Mouse (Mus musculus) hematopoietic stem cell, adult 5-6 weeks (primary cell): ENCODE measurements around the gene Kif1a. TPM values are rescaled to one million over a fixed set of nuclear protein-coding genes. Genes with fewer than 3 reads are reported as not detected.

Experiments used
- ATAC-seq, 2 experiments: fragments of 125-278 bp in 1 of 2; replicated peaks in 1 of 2; 2 replicates each; pipeline ENCODE4 v1.8.0; 2016 to 2017; ENCODE audit warnings: inconsistent platforms in 2 of 2, mild to moderate bottlenecking in 2 of 2, moderate number of reproducible peaks in 2 of 2, low read depth in 1 of 2, moderate TSS enrichment in 1 of 2; ENCODE audit not compliant: low FRiP score in 2 of 2, poor library complexity in 2 of 2, severe bottlenecking in 2 of 2, insufficient read depth in 1 of 2, low TSS enrichment in 1 of 2
- total RNA-seq: library from RNA; stranded (forward); fragments of 172-1452, 232-1000 nt; gene quantifications from 2 replicates; pipeline ENCODE4 v1.2.3, GENCODE M21; 2017

Gene Kif1a
- total RNA-seq, 1 experiment from 2014 or later: not detected

GRCm38 (mm10) chr1:93102700-93103099, 949 bp upstream of the Kif1a start:
- ATAC-seq: no peak

GRCm38 (mm10) chr1:93100576-93101491, 917 bp downstream of the Kif1a start:
- no peak for ATAC-seq

- ATAC-seq: no peak
Observed at GRCm38 (mm10) chr1:93100243-93100575, 1.5 kb downstream of the Kif1a start.

DNA sequence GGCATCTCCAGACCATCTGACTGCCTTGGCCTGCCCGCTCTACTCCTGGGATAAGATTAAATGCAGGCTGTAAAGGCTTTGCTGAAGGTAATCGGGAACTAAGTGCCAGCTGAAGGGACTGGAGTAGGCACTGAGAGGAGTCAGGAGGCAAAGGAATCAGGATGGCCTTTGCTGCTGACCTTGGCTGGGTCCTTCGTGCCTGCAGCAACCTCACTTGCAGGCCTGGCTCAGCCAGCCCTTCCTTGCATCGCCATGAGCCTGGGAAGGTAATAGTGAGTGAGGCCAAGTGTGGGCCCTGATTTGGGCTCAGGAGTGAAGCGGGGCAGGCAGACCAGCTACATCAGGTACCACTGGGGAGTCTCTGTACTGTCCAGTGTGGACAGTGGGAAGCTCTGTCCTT, 2.8 kb downstream of the Kif1a start:
- no peak for ATAC-seq

- no peak for ATAC-seq
Observed at GRCm38 (mm10) chr1:93092582-93092981, 9.2 kb downstream of the Kif1a start.

DNA sequence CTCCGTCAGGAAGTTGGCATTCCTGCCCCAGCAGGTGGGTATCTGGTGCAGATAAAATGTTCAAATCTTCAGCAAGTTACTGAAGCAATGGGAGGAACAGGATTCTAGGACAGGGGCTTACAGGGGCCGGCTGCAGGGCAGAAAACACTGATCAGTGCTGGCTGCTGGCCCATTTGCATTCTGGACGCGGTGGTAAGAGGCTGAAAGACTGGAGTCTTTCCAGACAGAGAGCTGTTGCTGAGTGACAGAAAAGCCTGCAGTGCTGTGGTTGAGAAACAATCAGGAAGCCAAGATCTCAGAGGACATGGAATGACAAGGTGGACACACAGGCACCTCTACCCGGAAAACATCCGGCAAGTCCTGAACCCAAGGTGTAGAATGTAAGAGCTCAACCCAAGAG, 16.6 kb downstream of the Kif1a start:
- no peak for ATAC-seq

- no peak for ATAC-seq
Observed at GRCm38 (mm10) chr1:93083420-93084285, 18.1 kb downstream of the Kif1a start.

GRCm38 (mm10) chr1:93082121-93082520, 19.6 kb downstream of the Kif1a start:
- ATAC-seq: no peak

GRCm38 (mm10) chr1:93080930-93081589, 20.7 kb downstream of the Kif1a start:
- ATAC-seq: peak; percentile 72 to 79

DNA sequence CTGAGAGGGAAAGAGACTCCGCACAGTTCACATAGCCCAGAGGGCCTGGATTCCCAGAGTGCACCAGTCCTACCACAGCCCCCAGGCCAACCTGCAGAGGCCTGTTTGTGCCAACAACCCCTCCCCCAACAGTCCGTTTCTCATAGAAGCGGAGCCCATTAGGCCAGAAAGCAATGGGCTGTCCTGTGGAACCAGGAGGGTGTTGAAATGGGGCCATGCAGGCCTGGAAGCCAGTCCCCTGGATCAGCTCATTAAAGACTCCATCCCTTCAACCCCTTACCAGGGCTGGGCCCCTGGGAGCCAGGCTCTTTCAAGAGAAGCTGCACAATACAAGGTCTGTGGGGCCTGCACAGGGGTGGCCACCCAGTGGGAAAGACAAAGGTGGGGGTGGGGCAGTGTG, 22.1 kb downstream of the Kif1a start:
- ATAC-seq: no peak

DNA sequence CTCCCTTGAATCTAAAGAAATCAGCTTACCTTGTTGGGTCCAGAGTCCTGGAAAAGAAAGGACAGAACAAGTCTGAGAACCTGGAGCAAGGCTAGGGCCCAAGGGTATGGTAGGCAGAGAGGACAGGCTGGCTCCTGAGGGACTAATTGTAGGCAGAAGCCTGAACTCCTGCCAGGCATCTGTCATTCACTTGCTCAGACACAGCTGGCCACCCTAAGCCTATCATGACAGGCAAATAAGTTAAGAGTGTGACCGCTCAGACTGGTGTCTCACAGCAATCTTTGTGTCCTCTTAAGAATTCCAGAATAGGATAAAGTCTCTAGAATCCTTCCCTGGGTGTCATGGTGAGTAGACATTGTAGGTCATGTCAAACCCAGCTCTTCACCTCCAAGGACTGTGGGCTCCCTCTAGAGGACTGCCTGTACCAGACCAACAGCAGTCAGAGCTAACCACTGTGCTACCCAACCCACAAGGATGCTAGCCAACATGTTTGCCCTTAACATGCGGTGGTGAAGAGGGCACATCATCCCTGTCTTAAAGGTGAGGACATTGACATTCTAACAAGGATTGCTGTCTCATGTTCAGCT, 29.4 kb downstream of the Kif1a start:
- ATAC-seq: no peak

DNA sequence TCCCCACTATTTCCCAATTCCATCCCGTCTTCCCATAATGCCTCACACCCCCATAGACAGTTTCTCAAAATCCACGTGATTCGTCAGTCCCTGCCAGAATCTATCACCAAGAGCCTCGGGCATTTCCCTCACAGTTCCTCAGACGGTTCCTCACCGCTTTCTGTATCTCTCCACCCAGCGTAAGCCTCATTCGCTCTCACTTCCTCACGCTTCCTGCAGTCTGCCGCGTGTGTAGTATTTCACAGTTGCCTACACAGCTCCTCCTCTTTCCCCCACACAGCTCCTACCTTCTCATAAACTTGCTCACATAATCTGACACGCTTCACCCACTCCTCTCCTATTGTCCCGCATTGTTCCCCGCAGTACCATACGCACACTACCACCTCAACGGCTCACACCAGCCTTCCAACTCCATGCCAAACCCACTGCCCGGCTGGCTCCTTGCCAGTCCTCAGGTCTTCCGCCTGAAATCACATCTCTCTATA, 30.2 kb downstream of the Kif1a start:
- peak; percentile 81 to 86 for ATAC-seq

- ATAC-seq: no peak
Observed at GRCm38 (mm10) chr1:93070881-93071280, 30.9 kb downstream of the Kif1a start.

DNA sequence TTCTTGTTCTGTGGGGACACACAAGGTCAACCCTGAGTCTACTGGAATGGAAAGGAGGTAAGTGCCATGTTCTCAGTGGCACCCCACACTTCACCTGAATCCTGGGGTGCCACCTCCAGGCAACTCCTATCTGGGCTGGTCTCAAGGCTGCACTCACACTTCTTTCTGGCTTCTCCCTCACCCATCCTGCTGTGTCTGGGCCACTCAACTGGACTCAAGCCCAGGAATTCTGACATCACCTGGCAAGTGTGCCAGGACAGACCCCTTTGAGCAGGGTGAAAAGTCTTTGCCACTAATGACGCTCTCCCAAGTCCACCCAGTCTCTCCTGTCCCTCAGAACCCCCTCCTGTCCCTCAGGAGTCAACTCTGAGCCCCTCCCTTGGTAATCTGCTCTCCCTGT, 33.2 kb downstream of the Kif1a start:
- no peak for ATAC-seq

DNA sequence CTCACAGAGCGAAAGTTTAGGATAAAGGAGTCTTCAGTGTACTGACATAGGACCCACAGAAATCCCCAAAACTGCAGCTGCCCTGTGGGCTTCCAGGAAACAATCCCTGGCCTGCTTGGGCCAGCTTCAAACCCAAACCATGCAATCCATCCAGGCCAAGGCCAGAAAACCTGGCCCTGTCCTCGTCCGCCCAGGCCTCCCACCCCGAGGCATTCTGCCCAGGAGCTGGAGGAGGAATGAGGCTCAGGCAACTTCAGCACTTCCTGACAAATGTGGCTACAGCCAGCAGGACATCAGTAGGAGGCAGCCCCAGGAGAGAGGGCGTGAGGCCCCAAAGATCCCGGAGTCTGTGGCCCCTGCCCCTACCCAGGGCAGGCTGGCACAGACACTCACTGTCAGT, 36.1 kb downstream of the Kif1a start:
- no peak for ATAC-seq

- ATAC-seq: no peak
Observed at GRCm38 (mm10) chr1:93063694-93064093, 38.1 kb downstream of the Kif1a start.

DNA sequence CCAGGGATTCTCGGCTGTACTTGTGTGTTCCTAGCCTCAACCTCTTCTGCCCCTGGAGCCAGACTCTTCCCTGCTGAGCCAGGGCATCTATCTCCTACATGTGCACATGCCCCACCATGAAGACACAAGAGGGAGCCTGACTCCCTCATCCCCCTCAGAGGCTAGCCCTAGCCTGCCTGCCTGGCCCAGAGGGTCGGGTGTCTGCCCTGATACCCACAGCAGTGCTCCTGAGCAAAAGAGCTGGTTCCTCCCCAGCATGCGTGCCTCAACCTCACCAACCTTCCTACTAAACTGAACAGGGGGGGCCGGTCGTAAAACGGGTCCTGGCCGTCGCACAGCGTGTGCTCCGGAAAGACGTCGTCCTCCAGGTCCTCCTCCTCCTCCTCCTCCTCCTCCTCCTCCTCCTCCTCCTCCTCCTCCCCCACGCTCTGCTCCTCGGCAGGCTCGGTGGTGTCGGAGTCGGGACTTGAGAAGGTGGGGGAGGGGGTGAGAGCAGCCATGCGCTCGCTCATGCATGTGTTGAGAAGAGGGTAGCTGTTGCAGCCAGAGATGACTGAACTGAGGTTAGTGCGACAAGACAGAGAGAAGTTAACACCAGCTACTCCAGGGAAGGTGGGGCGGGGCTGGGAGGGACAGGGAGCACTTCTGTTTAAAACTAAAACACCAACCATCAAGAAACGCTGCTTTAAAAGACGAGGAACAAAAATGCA, 50.5 kb downstream of the Kif1a start:
- no peak for ATAC-seq
